Mouse (Mus musculus): ENCODE measurements around the gene Ankle1. TPM values are rescaled to one million over a fixed set of nuclear protein-coding genes. Genes with fewer than 3 reads are reported as not detected.
A peak's percentile ranks its signal among the peaks of the same experiment; 100 is the strongest.

The Ankle1 gene
- polyA plus RNA-seq, 1 experiment, result 97.5 TPM

GRCm38 (mm10) chr8:71371236-71371848, 34.5 kb upstream of the Ankle1 start, which contains the start of gene Ocel1:
Gene Ocel1, plus strand, starts transcription at chr8:71371298.
- Histone ChIP-seq H3K4me1 (ENCODE audit: control insufficient read depth, insufficient read depth, low read length) (peaks cover 3% of the 10 kb centered on the region; the same call in 1 of the 2 replicates), H3K27ac (ENCODE audit: control insufficient read depth, insufficient read depth, low read depth, low read length, poor library complexity) (peak within 1 kb of the TSS; percentile 95), H3K4me3 (replicated peaks; ENCODE audit: control insufficient read depth, low read depth, low read length) (peak within 1 kb of the TSS; percentile 76)
- WGBS, result under 1% methylated on average over 68 of the region's 68 CpGs
- peak; percentile 90; the same call in 1 of the 2 replicates for TF ChIP-seq POLR2A (IDR thresholded peaks at IDR 0.05; ENCODE audit: borderline replicate concordance, control insufficient read depth, low read depth, low read length)
- peak; percentile 84 for TF ChIP-seq CTCF (IDR thresholded peaks at IDR 0.05; ENCODE audit: control insufficient read depth, insufficient read depth, low read length)

DNA sequence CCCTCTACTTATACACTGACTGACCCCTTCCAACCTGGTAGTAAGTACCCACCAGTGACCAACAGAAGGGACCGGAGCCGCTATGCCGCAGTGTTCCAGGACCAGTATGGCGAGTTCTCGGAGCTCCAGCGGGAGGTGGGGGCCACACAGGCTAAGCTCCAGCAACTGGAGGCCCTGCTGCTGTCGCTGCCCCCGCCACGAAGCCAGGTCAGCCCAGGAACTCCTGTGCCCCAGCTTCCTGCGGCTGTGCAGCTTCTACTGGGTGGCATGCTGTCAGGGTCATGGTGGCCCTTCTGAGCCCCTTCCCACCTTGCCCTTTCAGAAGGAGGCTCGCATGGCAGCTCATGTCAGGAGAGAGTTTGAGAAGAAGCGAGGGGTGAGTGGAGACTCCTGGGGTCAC, 33.4 kb upstream of the Ankle1 start:
- TF ChIP-seq POLR2A (IDR thresholded peaks at IDR 0.05; ENCODE audit: borderline replicate concordance, control insufficient read depth, low read depth, low read length), result no peak
- no peak for TF ChIP-seq CTCF (IDR thresholded peaks at IDR 0.05; ENCODE audit: control insufficient read depth, insufficient read depth, low read length)
- peaks cover 3% of the 10 kb centered on the region; the same call in 1 of the 2 replicates for H3K4me1 ChIP-seq (ENCODE audit: control insufficient read depth, insufficient read depth, low read length)
- no peak overlapping the region for H3K27ac ChIP-seq (ENCODE audit: control insufficient read depth, insufficient read depth, low read depth, low read length, poor library complexity)
- no peak overlapping the region for H3K4me3 ChIP-seq (replicated peaks; ENCODE audit: control insufficient read depth, low read depth, low read length)
- 88% methylated on average over 12 of the region's 12 CpGs for WGBS

DNA sequence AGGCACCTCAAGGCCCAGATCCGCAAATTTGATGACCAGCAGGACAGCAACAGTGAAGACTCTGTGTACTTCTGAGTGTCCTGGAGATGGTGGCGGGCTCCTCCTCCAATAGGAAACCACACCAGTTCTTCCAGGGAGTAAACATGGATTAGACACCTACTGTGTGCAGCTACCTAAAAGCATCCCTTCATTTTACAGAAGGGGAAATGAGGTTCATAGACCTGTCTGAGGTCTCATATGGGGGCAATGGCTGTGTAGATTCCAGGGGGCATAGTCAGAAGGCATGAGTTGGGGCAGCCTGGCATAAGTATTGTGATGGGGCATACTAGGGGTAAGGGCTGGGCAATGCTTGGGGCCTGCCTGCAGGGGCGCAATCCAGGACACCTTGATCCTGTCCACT, 32.8 kb upstream of the Ankle1 start:
- 82% methylated on average over 3 of the region's 3 CpGs for WGBS
- no peak overlapping the region for H3K4me3 ChIP-seq (replicated peaks; ENCODE audit: control insufficient read depth, low read depth, low read length)
- H3K27ac ChIP-seq (ENCODE audit: control insufficient read depth, insufficient read depth, low read depth, low read length, poor library complexity), result no peak overlapping the region
- TF ChIP-seq CTCF (IDR thresholded peaks at IDR 0.05; ENCODE audit: control insufficient read depth, insufficient read depth, low read length), result no peak
- no peak for TF ChIP-seq POLR2A (IDR thresholded peaks at IDR 0.05; ENCODE audit: borderline replicate concordance, control insufficient read depth, low read depth, low read length)
- peaks cover 1% of the 10 kb centered on the region; the same call in 1 of the 2 replicates for H3K4me1 ChIP-seq (ENCODE audit: control insufficient read depth, insufficient read depth, low read length)

- no peak overlapping the region for H3K4me3 ChIP-seq (replicated peaks; ENCODE audit: control insufficient read depth, low read depth, low read length)
- peaks cover 1% of the 10 kb centered on the region for H3K4me1 ChIP-seq (ENCODE audit: control insufficient read depth, insufficient read depth, low read length)
- TF ChIP-seq CTCF (IDR thresholded peaks at IDR 0.05; ENCODE audit: control insufficient read depth, insufficient read depth, low read length), result no peak
- TF ChIP-seq POLR2A (IDR thresholded peaks at IDR 0.05; ENCODE audit: borderline replicate concordance, control insufficient read depth, low read depth, low read length), result no peak
- no peak overlapping the region for H3K27ac ChIP-seq (ENCODE audit: control insufficient read depth, insufficient read depth, low read depth, low read length, poor library complexity)
- 79% methylated on average over 17 of the region's 17 CpGs for WGBS
Observed at GRCm38 (mm10) chr8:71374616-71375206, 31.1 kb upstream of the Ankle1 start.

DNA sequence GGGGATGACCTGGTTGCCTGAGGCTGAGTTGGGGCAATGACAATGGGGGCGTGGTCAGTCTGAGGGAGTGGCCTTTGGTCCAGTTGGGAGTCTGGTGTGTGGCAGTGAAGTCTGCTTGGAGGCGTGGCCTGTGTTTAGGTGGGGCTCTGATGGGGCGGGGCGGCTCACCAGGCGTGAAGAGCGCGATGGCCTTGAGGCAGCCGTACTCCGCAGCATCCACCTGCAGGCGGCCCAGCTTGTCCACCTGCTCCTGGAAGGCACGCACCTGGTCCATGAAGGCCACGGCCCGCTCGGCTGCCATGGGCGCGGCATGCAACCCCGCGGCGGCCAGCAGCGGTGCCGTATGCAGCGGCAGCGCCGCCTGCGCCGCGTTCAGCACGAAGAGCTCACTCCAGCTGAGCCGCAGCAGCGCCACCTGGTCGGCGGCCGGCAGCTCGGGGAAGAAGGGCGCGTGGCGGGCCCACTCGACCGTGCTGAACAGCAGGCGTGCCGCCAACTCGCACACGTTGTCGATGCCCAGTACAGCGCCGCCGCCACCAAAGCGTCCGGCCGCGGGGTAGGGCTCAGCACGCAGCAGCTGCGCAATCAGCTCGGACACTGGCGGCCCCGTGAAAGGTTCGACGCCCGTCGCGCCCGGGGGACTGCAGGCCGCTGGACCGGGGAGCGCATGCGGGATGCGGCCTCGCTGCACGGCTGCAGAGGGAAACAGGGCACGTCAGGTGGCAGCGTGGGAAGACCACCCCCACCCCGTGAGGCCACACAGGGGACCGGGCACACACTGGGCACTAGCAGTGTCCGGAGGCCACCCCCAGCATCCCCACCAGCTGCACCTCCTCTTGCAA, 30.0 kb upstream of the Ankle1 start:
- TF ChIP-seq CTCF (IDR thresholded peaks at IDR 0.05; ENCODE audit: control insufficient read depth, insufficient read depth, low read length) (peak; percentile 7; the same call in 1 of the 2 replicates), POLR2A (IDR thresholded peaks at IDR 0.05; ENCODE audit: borderline replicate concordance, control insufficient read depth, low read depth, low read length) (no peak)
- Histone ChIP-seq H3K27ac (ENCODE audit: control insufficient read depth, insufficient read depth, low read depth, low read length, poor library complexity) (no peak overlapping the region; the same call in 1 of the 2 replicates), H3K4me3 (replicated peaks; ENCODE audit: control insufficient read depth, low read depth, low read length) (no peak overlapping the region), H3K4me1 (ENCODE audit: control insufficient read depth, insufficient read depth, low read length) (peaks cover 1% of the 10 kb centered on the region)
- 34% methylated on average over 74 of the region's 74 CpGs for WGBS

DNA sequence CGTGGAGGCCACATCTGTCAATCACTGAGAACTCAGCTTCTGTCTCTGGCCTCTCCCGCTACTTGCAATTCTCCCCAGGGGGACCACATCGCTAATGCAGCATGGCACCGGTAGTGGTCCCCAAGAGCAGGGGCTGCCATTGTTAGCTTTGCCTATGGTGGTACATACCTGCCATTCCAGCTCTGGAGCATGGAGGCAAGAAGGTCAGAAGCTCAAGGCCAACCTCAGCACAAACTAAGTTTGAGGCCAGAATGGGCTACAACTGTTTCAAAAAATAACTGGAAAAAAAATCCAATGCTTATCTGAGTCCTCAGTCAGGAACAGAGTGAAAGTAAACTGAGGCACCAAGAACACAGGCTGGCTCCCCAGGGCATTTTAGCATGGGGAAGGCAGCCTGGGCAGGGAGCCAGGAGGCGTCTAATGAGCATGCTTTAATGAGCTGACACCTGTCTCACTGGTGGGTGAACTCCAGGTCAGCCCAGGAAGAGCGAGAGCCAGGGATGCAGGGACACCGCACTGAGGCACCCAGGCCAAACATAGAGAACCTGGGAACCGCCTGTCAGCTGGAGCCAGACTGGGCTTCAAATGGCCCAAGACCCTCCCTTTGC, 29.3 kb upstream of the Ankle1 start:
- 67% methylated on average over 8 of the region's 8 CpGs for WGBS
- Histone ChIP-seq H3K27ac (ENCODE audit: control insufficient read depth, insufficient read depth, low read depth, low read length, poor library complexity) (no peak overlapping the region), H3K4me1 (ENCODE audit: control insufficient read depth, insufficient read depth, low read length) (peaks cover 1% of the 10 kb centered on the region), H3K4me3 (replicated peaks; ENCODE audit: control insufficient read depth, low read depth, low read length) (no peak overlapping the region)
- TF ChIP-seq CTCF (IDR thresholded peaks at IDR 0.05; ENCODE audit: control insufficient read depth, insufficient read depth, low read length), result no peak
- TF ChIP-seq POLR2A (IDR thresholded peaks at IDR 0.05; ENCODE audit: borderline replicate concordance, control insufficient read depth, low read depth, low read length), result no peak

DNA sequence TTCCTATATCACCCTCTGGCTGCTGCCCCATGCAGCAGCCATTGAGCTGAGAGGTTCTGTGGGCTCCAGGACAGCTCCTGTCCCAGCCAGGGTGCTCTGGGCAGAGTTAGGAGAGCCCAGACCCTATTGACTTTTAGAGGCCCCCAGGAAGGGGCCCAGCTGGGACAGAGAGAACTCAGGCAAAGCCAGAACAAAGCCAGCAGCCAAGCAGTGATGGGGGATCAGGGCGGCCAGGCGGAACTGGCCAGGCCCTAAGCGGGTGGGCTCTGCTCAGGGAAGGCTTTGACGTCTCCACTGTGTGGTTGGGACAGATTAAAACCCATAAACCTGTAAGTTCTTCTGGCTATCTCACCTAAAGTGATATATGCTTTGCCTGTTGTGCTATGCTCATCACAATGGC, 26.8 kb upstream of the Ankle1 start:
- Histone ChIP-seq H3K4me1 (ENCODE audit: control insufficient read depth, insufficient read depth, low read length) (peaks cover 1% of the 10 kb centered on the region), H3K27ac (ENCODE audit: control insufficient read depth, insufficient read depth, low read depth, low read length, poor library complexity) (no peak overlapping the region), H3K4me3 (replicated peaks; ENCODE audit: control insufficient read depth, low read depth, low read length) (no peak overlapping the region)
- no peak for TF ChIP-seq CTCF (IDR thresholded peaks at IDR 0.05; ENCODE audit: control insufficient read depth, insufficient read depth, low read length)
- no peak for TF ChIP-seq POLR2A (IDR thresholded peaks at IDR 0.05; ENCODE audit: borderline replicate concordance, control insufficient read depth, low read depth, low read length)
- 70% methylated on average over 4 of the region's 4 CpGs for WGBS
